Mouse (Mus musculus) thymus, adult 2 months (tissue): ENCODE measurements around the gene Ezh2. TPM values are rescaled to one million over a fixed set of nuclear protein-coding genes. Genes with fewer than 3 reads are reported as not detected.
"Not testable (repeated sequence)": the region's sequence is repeated elsewhere in the genome, so short reads cannot be mapped to it uniquely, and the experiment has no call there.

Experiments
- DNase-seq: peaks from one replicate; pipeline ENCODE4 v3.0.0; 2021
- H3K27ac ChIP-seq: fragments of 200-500 bp; 2 replicates; pipeline ENCODE4 v1.5.1; 2012; ENCODE audit warnings: low read length, control low read depth; ENCODE audit not compliant: control insufficient read depth, insufficient read depth
- H3K27me3 ChIP-seq: fragments of 200-500 bp; 2 replicates; pipeline ENCODE4 v1.6.1; 2012; ENCODE audit warnings: mild to moderate bottlenecking, low read length, moderate library complexity, mixed read lengths; ENCODE audit not compliant: control insufficient read depth, insufficient read depth
- H3K36me3 ChIP-seq: fragments of 200-500 bp; 2 replicates; pipeline ENCODE4 v1.6.1; 2012; ENCODE audit warnings: mild to moderate bottlenecking, low read length, moderate library complexity; ENCODE audit not compliant: control insufficient read depth, insufficient read depth
- H3K4me1 ChIP-seq: fragments of 200-500 bp; replicated peaks from 2 replicates; pipeline ENCODE4 v1.6.1; 2012; ENCODE audit warnings: low read length; ENCODE audit not compliant: control insufficient read depth, insufficient read depth
- H3K4me3 ChIP-seq: fragments of 200-500 bp; 2 replicates; pipeline ENCODE4 v1.5.1; 2012; ENCODE audit warnings: mild to moderate bottlenecking, low read length, control low read depth, moderate library complexity; ENCODE audit not compliant: control insufficient read depth, insufficient read depth
- CTCF ChIP-seq: fragments of 200-500 bp; IDR thresholded peaks from 2 replicates; pipeline ENCODE4 v1.5.1; 2012; ENCODE audit warnings: mild to moderate bottlenecking, control low read depth, low read length, moderate library complexity, borderline replicate concordance; ENCODE audit not compliant: control insufficient read depth, poor library complexity, insufficient read depth; ENCODE audit errors: extremely low read depth
- POLR2A ChIP-seq: fragments of 200-500 bp; IDR thresholded peaks from 2 replicates; pipeline ENCODE4 v1.6.1; 2012; ENCODE audit warnings: mild to moderate bottlenecking, low read length, control low read depth, moderate library complexity; ENCODE audit not compliant: control insufficient read depth, poor library complexity, insufficient read depth; ENCODE audit errors: extremely low read depth
- WGBS: fragments of 180-500 bp; shearing (Covaris S2); methylation state at CpG from one replicate; pipeline ENCODE4 v1.1.7; 2018; 5-methylcytosine and 5-hydroxymethylcytosine counted together
- polyA plus RNA-seq: library from polyadenylated mRNA; depleted of rRNA; stranded (reverse); fragments of >200 nt; gene quantifications from 2 replicates; pipeline ENCODE4 v1.2.3, GENCODE M21; 2012

Ezh2 gene
- polyA plus RNA-seq, 1 experiment = 70.2 TPM

GRCm38 (mm10) chr6:47593590-47593989, 1.6 kb downstream of the Ezh2 start:
- H3K27me3 ChIP-seq = no peaks in the 10 kb centered on the region
- 0 out of 2 replicates have a peak, but pooled peaks cover 1% of the 10 kb centered on the region for H3K4me1 ChIP-seq
- DNase-seq = no peak
- TF ChIP-seq POLR2A (no peak), CTCF (no peak)
- 1% methylated on average over 9 of the region's 9 CpGs for WGBS
- no peak overlapping the region; the same call in 1 of the 2 replicates for H3K27ac ChIP-seq
- H3K4me3 ChIP-seq = peak overlapping the region; percentile 70; the same call in 1 of the 2 replicates
- H3K36me3 ChIP-seq = no peaks in the 10 kb centered on the region; the same call in 1 of the 2 replicates

GRCm38 (mm10) chr6:47587332-47587731, 7.8 kb downstream of the Ezh2 start:
- H3K4me3 ChIP-seq, H3K27ac ChIP-seq, DNase-seq, H3K27me3 ChIP-seq, H3K4me1 ChIP-seq, H3K36me3 ChIP-seq: not testable (repeated sequence)
- WGBS = 95% methylated on average over 2 of the region's 2 CpGs

GRCm38 (mm10) chr6:47572887-47573286, 22.3 kb downstream of the Ezh2 start:
- H3K27me3 ChIP-seq = no peaks in the 10 kb centered on the region
- no peak overlapping the region for H3K27ac ChIP-seq
- no peak for TF ChIP-seq CTCF
- no peak for TF ChIP-seq POLR2A
- DNase-seq = no peak
- no peaks in the 10 kb centered on the region for H3K4me1 ChIP-seq
- WGBS = 95% methylated on average over 2 of the region's 2 CpGs
- peaks cover 55% of the 10 kb centered on the region for H3K36me3 ChIP-seq
- H3K4me3 ChIP-seq = no peak overlapping the region

GRCm38 (mm10) chr6:47565326-47566035, 29.7 kb downstream of the Ezh2 start:
- Histone ChIP-seq H3K4me1 (no peaks in the 10 kb centered on the region), H3K27me3 (no peaks in the 10 kb centered on the region; the same call in 1 of the 2 replicates), H3K4me3 (no peak overlapping the region), H3K36me3 (peaks cover 46% of the 10 kb centered on the region), H3K27ac (no peak overlapping the region)
- no peak for TF ChIP-seq CTCF
- TF ChIP-seq POLR2A = no peak
- 98% methylated on average over 1 of the region's 1 CpGs for WGBS
- DNase-seq = no peak

GRCm38 (mm10) chr6:47561426-47561825, 33.7 kb downstream of the Ezh2 start:
- no peak overlapping the region for H3K4me3 ChIP-seq
- H3K27ac ChIP-seq = no peak overlapping the region
- TF ChIP-seq CTCF (no peak), POLR2A (no peak)
- WGBS = 83% methylated on average over 5 of the region's 5 CpGs
- H3K27me3 ChIP-seq = no peaks in the 10 kb centered on the region; the same call in 1 of the 2 replicates
- DNase-seq = no peak
- H3K36me3 ChIP-seq = peaks cover 31% of the 10 kb centered on the region
- H3K4me1 ChIP-seq = no peaks in the 10 kb centered on the region

- no peak for DNase-seq
- Histone ChIP-seq H3K27ac (no peak overlapping the region), H3K36me3 (peaks cover 36% of the 10 kb centered on the region), H3K4me3 (no peak overlapping the region), H3K27me3 (no peaks in the 10 kb centered on the region; the same call in 1 of the 2 replicates), H3K4me1 (no peaks in the 10 kb centered on the region)
- WGBS = 93% methylated on average over 2 of the region's 2 CpGs
- TF ChIP-seq POLR2A (no peak), CTCF (no peak)
Measured at GRCm38 (mm10) chr6:47560846-47561245, 34.3 kb downstream of the Ezh2 start.

GRCm38 (mm10) chr6:47560407-47560806, 34.7 kb downstream of the Ezh2 start:
- H3K27me3 ChIP-seq = no peaks in the 10 kb centered on the region; the same call in 1 of the 2 replicates
- DNase-seq = no peak
- no peak overlapping the region for H3K4me3 ChIP-seq
- H3K27ac ChIP-seq = no peak overlapping the region
- peaks cover 40% of the 10 kb centered on the region for H3K36me3 ChIP-seq
- H3K4me1 ChIP-seq = no peaks in the 10 kb centered on the region
- TF ChIP-seq POLR2A = no peak
- TF ChIP-seq CTCF = no peak
